Mouse (Mus musculus) erythroblast, adult 5-6 weeks (primary cell): ENCODE measurements around the gene Pllp. TPM values are rescaled to one million over a fixed set of nuclear protein-coding genes. Genes with fewer than 3 reads are reported as not detected.

Source experiments
- ATAC-seq: replicated peaks from 2 replicates; pipeline ENCODE4 v1.8.0; 2016; ENCODE audit warnings: moderate number of reproducible peaks, mild to moderate bottlenecking, moderate TSS enrichment, inconsistent platforms; ENCODE audit not compliant: poor library complexity, low FRiP score, severe bottlenecking
- total RNA-seq, 2 experiments: library from RNA; stranded (forward) in 1 of 2; stranded (reverse) in 1 of 2; fragments of 150-400 nt in 1 of 2; fragments of 200-764, 138-1000 nt in 1 of 2; gene quantifications; 2 replicates each; pipeline versions ENCODE4 v1.2.3 to v1.2.4; 2015 to 2017; ENCODE audit warnings: low replicate concordance in 2 of 2

Pllp gene
- total RNA-seq, 2 experiments from 2014 or later = not detected

GRCm38 (mm10) chr8:94703972-94704668 is 8.0 kb upstream of the Pllp start:
- ATAC-seq = peak; percentile 65

DNA sequence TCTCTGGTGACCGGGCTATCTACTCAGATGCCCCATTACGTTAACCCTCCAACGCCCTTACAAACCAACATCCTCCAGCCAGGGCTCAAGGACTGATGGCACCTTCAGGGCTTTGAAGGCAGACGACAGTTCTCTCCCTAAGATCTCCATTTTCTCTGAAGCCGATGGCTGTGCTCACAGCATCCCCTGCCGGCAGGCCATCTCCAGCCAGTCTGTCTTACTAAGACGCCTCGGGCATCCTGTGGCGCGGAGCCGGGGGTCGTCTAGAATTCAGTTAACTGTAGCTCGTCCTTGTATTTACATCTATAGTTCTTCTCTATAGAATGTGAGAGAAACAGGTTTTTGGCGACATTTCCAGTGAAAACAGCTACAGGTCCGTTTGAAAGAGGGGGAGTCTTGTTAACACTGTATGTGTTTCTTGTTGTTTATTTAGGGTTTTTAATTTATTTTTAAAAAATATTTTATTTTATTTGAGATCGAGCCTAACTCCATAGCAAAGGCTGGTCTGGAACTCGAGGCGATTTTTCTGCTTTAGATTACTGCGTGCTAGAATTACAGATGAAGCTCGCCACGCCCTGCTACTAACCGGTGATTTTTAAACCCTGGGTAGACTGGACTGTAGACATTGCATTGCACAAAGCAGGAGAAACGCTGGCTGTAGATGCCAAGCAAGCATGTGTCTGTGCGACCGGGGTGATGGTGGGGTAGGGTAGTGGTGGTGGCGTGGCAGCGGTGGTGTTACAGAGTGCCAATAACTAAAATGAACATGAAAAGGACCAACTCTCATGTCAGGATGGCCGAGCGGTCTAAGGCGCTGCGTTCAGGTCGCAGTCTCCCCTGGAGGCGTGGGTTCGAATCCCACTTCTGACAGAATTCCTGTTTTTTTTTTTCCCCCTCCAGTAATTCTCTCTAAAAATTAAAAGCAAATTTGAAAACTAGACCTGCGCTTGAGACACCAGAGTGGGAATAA is 7.1 kb upstream of the Pllp start:
- peak; percentile 69 for ATAC-seq

GRCm38 (mm10) chr8:94702156-94702555 is 6.1 kb upstream of the Pllp start:
- no peak for ATAC-seq

GRCm38 (mm10) chr8:94700421-94700935 is 4.4 kb upstream of the Pllp start:
- no peak for ATAC-seq

GRCm38 (mm10) chr8:94699366-94699765 is 3.3 kb upstream of the Pllp start:
- no peak for ATAC-seq

DNA sequence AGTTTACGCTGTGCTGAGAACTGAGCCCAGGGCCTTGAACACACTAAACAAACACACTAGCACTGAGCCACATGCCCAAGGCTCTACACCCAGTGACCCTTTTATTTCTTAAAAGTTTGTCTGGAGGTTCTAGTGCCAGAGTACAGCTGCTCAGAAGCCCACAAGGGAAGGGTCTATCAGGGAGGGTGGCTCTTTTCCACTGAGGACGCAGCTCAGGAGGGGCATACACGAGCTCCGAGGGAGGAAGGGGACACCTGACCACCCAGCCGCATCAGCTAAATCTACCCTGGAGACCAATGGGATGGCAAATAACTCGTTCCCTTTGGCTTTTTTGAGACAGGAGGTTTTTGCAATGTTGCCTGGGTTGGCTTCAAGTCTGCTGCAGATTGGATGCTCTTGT is 1.9 kb upstream of the Pllp start:
- ATAC-seq = no peak

DNA sequence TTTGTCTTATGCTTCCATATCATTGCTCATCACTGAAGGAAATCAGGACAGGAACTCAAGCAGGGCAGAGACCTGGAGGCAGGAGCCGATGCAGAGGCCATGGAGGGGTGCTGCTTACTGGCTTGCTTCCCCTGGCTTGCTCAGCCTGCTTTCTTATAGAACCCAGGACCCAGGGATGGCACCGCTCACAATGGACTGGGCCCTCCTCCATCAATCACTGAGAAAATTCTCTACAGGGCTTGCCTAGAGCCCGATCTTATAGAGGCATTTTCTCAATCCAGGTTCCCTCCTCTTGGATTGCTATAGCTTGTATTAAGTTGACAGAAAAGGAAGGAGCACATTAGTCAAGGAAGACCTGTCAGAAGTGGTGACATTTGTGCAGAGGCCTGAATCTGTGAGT is 488 bp upstream of the Pllp start:
- no peak for ATAC-seq

- 0 out of 2 replicates have a peak, but pooled peaks have one; percentile 11 for ATAC-seq
Measured at GRCm38 (mm10) chr8:94695341-94695993, 611 bp downstream of the Pllp start.

DNA sequence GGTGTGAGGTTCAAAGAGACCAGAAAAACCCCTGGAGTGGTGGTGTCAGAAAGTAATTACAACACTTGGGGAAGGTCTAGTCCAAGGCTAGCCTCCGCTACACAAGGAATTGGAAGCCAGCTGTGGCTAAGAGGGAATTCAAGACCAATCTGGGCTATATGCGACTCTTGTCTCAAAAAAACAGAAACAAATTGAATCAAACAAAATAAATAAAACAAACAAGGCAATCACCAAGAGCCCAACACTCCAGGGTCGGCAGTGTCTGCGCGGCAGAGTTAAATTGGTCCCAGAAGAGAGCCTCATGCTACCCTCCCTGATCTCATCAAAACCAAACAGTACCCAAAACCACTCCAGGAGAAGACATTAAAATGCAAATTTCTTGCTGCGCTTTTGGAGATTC is 1.4 kb downstream of the Pllp start:
- ATAC-seq = no peak

- no peak for ATAC-seq
Measured at GRCm38 (mm10) chr8:94685953-94686352, 10.1 kb downstream of the Pllp start.

GRCm38 (mm10) chr8:94684287-94684686 is 11.8 kb downstream of the Pllp start:
- no peak for ATAC-seq

- ATAC-seq = no peak
Measured at GRCm38 (mm10) chr8:94682732-94683524, 13.2 kb downstream of the Pllp start.

GRCm38 (mm10) chr8:94680414-94680813 is 15.7 kb downstream of the Pllp start:
- no peak for ATAC-seq

GRCm38 (mm10) chr8:94678582-94678981 is 17.5 kb downstream of the Pllp start:
- no peak for ATAC-seq

DNA sequence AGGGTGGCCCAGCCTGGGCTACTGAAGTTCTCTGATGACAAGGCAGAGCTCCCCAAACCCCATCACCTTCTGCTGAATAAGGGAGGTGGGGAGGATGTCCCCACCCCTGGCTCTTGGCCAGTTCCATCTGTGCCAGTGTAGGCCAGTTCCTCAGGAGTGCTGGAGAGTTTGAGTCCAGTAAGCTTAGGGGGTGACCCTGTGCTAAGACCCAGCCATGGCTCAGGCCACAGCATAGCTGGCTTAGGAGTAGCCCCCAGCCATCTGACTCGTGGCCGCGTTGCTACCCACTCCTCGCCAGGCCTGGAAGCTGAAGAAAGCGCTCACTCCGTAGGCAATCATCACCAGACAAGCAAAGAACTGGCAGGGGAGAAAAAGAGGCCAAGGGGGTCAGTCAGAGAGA is 20.2 kb downstream of the Pllp start:
- ATAC-seq = no peak

- no peak for ATAC-seq
Measured at GRCm38 (mm10) chr8:94674384-94674783, 21.7 kb downstream of the Pllp start.

DNA sequence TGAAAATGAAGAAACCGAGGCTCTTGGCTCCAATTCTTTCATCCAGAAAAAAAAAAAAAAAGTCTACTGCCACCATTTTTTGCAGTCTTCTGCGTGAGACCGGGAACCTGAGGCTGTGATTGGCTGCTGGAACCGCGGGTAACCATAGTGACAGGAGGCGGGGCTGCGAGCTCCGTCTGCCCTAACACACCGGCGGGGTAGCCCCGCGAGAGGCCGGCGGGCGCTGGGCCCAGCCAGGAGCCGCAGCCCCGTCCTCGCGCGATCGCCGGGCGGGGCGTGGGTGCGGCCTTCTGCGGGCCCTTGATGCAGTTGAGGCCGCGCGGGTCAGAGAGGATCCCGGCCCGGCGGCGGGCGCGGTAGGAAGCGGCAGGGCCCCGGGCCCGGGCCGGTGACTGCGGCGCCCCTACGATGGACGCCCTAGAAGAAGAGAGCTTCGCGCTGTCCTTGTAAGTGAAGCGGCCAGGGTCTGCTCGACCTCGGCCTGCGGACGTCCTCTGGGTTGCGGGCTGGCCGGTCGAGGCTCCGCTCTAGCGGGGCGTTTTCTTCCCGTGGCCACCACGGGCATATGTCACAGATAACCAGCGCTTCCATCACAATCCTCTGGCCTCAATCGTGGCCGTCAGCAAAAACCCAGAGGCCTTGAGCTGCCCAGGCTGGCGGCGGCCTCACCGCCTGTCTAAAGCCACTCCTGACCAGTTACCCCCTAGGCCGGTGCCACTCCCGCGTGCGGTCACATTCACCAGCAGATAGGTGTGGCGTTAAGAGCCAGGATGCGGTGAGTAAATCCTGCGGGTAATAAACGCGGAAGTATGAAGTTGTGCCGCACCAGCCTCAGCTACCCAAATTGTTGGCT is 29.4 kb downstream of the Pllp start, which contains the start of gene Arl2bp:
Gene Arl2bp, plus strand, starts transcription at position 145 of the 853 bp plus-strand sequence.
- peak; percentile 99 for ATAC-seq

DNA sequence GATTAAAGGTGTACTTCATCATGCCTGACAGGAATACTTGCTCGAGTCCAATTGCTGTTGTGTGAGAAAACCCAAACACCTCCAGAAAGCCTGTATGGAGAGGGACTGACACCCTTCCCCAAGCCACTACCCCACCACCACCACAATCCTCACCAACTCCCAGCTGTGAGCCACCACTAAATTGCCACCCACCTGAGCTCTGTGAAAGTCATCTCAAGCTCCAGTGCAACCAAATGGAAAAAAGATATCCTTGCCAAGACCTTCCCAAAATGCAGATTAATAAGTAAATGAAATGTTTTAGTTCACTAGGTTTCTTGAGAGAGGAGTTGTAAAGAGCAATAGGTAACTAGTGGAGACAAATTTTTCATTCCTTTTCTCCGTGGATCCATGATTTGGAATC is 31.4 kb downstream of the Pllp start:
- no peak for ATAC-seq
